Mouse (Mus musculus) kidney, embryonic 14.5 days (tissue): ENCODE results near the gene Gm10053. TPM values are rescaled to one million over a fixed set of nuclear protein-coding genes. Genes with fewer than 3 reads are reported as not detected.

ENCODE experiments used
- ATAC-seq: fragments of 200-750 bp; cut with Nextera tagmentation; 2 replicates; pipeline ENCODE4 v1.8.0; 2017; ENCODE audit warnings: moderate number of reproducible peaks, mild to moderate bottlenecking, moderate TSS enrichment, moderate library complexity; ENCODE audit not compliant: low FRiP score, low TSS enrichment
- H3K27ac ChIP-seq: fragments of 300-500 bp; sonication (generic); 2 replicates; pipeline ENCODE4 v1.5.1; 2014; ENCODE audit warnings: low read depth, mild to moderate bottlenecking, low read length, moderate library complexity, mixed read lengths
- H3K27me3 ChIP-seq: fragments of 300-500 bp; sonication (generic); 2 replicates; pipeline ENCODE4 v1.6.1; 2014; ENCODE audit warnings: mild to moderate bottlenecking, low read length; ENCODE audit not compliant: control insufficient read depth, insufficient read depth
- H3K36me3 ChIP-seq: fragments of 300-500 bp; sonication (generic); 2 replicates; pipeline ENCODE4 v1.6.1; 2014; ENCODE audit warnings: low read length, mixed read lengths; ENCODE audit not compliant: control insufficient read depth, insufficient read depth
- H3K4me1 ChIP-seq: fragments of 300-500 bp; sonication (generic); 2 replicates; pipeline ENCODE4 v1.6.1; 2014; ENCODE audit warnings: low read length, mixed read lengths; ENCODE audit not compliant: control insufficient read depth, insufficient read depth
- H3K4me2 ChIP-seq: fragments of 300-500 bp; sonication (generic); replicated peaks from 2 replicates; pipeline ENCODE4 v1.6.1; 2014; ENCODE audit warnings: low read depth, mild to moderate bottlenecking, low read length
- H3K4me3 ChIP-seq: fragments of 300-500 bp; sonication (generic); 2 replicates; pipeline ENCODE4 v1.5.1; 2014; ENCODE audit warnings: mild to moderate bottlenecking, low read length
- H3K9ac ChIP-seq: fragments of 300-500 bp; sonication (generic); 2 replicates; pipeline ENCODE4 v1.6.1; 2014; ENCODE audit warnings: low read depth, mild to moderate bottlenecking, low read length, moderate library complexity
- H3K9me3 ChIP-seq: fragments of 300-500 bp; sonication (generic); 2 replicates; pipeline ENCODE4 v1.6.1; 2016; ENCODE audit warnings: low read length; ENCODE audit not compliant: control insufficient read depth
- WGBS: fragments of 180-500 bp; shearing (Covaris S2); extraction: QIAGEN DNeasy Blood & Tissue Kit; methylation state at CpG from one replicate; pipeline ENCODE4 v1.1.7; 2014; 5-methylcytosine and 5-hydroxymethylcytosine counted together
- polyA plus RNA-seq: library from polyadenylated mRNA; unstranded; fragments of >200 nt; fragmentation: Nextera tagmentation; extraction: Ambion mirVana; gene quantifications from 2 replicates; pipeline ENCODE4 v1.2.1, GENCODE M21; 2014

The Gm10053 gene
- polyA plus RNA-seq, 1 experiment from 2014 or later: 307 TPM

DNA sequence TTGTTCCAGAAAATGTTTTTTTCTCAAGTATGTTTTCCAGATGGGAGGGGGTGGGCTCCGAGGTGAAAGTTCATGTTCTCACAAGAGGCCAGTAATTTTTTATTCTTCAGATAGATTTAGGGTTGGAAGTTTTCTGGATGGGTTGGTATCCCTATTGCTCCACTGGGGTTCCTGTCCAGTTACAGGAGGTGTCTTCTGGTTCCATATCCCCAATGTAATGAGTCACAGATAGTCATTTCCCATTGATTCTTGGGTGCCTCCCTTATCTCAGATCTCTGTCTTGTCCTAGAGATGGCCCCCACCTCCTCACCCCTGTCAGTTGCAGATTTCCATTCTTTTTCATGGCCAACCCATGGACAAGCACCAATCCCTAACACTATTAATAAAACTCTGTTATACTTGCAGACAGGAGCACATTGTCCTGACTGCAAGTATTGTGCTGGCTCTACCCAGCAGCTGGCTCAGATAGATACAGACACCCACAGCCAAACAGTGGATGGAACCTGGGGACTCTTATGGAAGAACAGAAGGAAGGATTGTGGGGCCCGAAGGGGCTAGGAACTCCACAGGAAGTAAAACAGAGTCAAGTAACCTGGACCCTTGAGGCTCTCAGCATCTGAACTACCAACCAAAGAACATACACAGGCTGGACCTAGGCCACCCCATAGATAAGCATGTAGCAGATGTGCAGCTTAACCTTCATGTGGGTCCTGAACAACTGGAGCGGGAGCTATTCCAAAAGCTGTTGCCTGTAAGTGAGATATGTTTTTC, 33.1 kb downstream of the Gm10053 start:
- no peaks in the 10 kb centered on the region for H3K4me1 ChIP-seq
- H3K27me3 ChIP-seq: peaks cover 17% of the 10 kb centered on the region
- H3K36me3 ChIP-seq: no peaks in the 10 kb centered on the region
- H3K4me2 ChIP-seq: no peak overlapping the region
- H3K27ac ChIP-seq: no peak overlapping the region
- no peak for ATAC-seq
- no peaks in the 10 kb centered on the region for H3K9me3 ChIP-seq
- 87% methylated on average over 3 of the region's 3 CpGs for WGBS
- no peak overlapping the region for H3K9ac ChIP-seq
- H3K4me3 ChIP-seq: no peak overlapping the region

DNA sequence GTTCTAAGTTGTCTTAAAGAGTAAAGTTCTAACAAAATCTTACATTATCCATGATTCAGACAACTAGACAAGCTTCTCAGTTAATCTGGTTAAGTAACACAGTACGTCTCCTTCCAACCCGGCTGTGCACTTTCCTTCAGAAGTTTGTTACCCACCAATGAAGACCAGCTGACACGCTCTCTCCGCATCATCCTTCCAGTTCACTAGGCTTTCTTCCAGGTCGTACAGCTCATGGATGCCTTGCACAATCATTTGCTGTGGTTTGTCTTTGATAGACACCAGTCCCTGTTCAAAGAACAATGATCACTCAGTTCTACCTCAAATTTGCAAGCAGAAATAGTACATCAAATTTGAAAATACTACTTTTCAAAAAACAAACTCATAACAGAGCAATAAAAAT, 45.4 kb downstream of the Gm10053 start:
- Histone ChIP-seq H3K9me3 (no peaks in the 10 kb centered on the region), H3K4me3 (no peak overlapping the region), H3K9ac (no peak overlapping the region), H3K36me3 (peaks cover 21% of the 10 kb centered on the region; the same call in 1 of the 2 replicates), H3K4me1 (no peaks in the 10 kb centered on the region), H3K27me3 (no peaks in the 10 kb centered on the region), H3K27ac (no peak overlapping the region), H3K4me2 (no peak overlapping the region)
- ATAC-seq: no peak
- 95% methylated on average over 5 of the region's 5 CpGs for WGBS

Other genes starting within 250 kb of the Gm10053 start
- gene Tmem252, start 201.7 kb upstream of the Gm10053 start, polyA plus RNA-seq: 2.8 and 3.3 TPM in 2 replicates
- gene Pgm5, start 13.8 kb upstream of the Gm10053 start, polyA plus RNA-seq: 1.8 and 2.4 TPM in 2 replicates
- gene Foxd4, start 25.5 kb downstream of the Gm10053 start, polyA plus RNA-seq: not detected in 2 replicates
- gene Cbwd1, start 85.9 kb downstream of the Gm10053 start, polyA plus RNA-seq: 20.4 and 28.9 TPM in 2 replicates
- 4.4 and 4.9 TPM in 2 replicates for gene Dock8, start 123.8 kb downstream of the Gm10053 start, polyA plus RNA-seq